ENCODE assay signal across 8 mouse cellular contexts in genomic region chr9:64178610-64178973, GRCm38 (mm10). TPM values are rescaled to one million over a fixed set of nuclear protein-coding genes. Genes with fewer than 3 reads are reported as not detected.
DNase-seq lines count a peak whose midpoint lies in the region; ATAC-seq and TF ChIP-seq lines count a peak whose summit lies in the region.

No protein-coding gene starts in this region.

- WGBS in heart, embryonic 11.5 days (ENCODE audit: insufficient replicate concordance): 41% methylated on average over 3 of the region's 3 CpGs
- 44% methylated on average over 3 of the region's 3 CpGs for WGBS in forebrain, embryonic 12.5 days
- 31% methylated on average over 3 of the region's 3 CpGs for WGBS in liver, embryonic 12.5 days (ENCODE audit: insufficient replicate concordance)

- H3K9ac ChIP-seq in heart, embryonic 11.5 days (ENCODE audit: low read depth, low read length): peak overlapping the region; percentile 80; the same call in 1 of the 2 replicates
- H3K9ac ChIP-seq in MEL (ENCODE audit: control insufficient read depth, low read depth, low read length, poor library complexity, severe bottlenecking): no peak overlapping the region
- H3K9ac ChIP-seq in forebrain, embryonic 12.5 days: no peak overlapping the region
- peak overlapping the region; percentile 83; the same call in 1 of the 2 replicates for H3K9ac ChIP-seq in liver, embryonic 12.5 days

- TF ChIP-seq CTCF in MEL (IDR thresholded peaks at IDR 0.05 in 2 of 3, conservative IDR thresholded peaks at IDR 0.05 in 1 of 3; ENCODE audit: control insufficient read depth in 1 of 3, insufficient read depth in 1 of 3, low read depth in 2 of 3, low read length in 3 of 3, poor library complexity in 1 of 3, severe bottlenecking in 1 of 3): peak; percentile 19 to 50 (median 24); a peak in 4 of 6 replicates

- DNase-seq in heart, adult 18-20 months: no peak
- DNase-seq in MEL (ENCODE audit: low read depth, low spot score): no peak
- DNase-seq in splenic B cell, adult 2 months (ENCODE audit: low read depth, low spot score): peak; percentile 44
- no peak for DNase-seq in spleen, postnatal 4 days (ENCODE audit: low spot score in 2 of 2)
- DNase-seq in gastrocnemius, postnatal 14 days: no peak

- peak overlapping the region; percentile 81 for H3K27ac ChIP-seq in heart, embryonic 11.5 days (ENCODE audit: low read depth, low read length)
- peak overlapping the region; percentile 24; the same call in 1 of the 2 replicates for H3K27ac ChIP-seq in MEL (ENCODE audit: control insufficient read depth, low read depth, low read length)
- H3K27ac ChIP-seq in forebrain, embryonic 12.5 days: peak overlapping the region; percentile 83
- peak overlapping the region; percentile 82 for H3K27ac ChIP-seq in liver, embryonic 12.5 days

- peaks cover 13% of the 10 kb centered on the region for H3K4me1 ChIP-seq in heart, embryonic 11.5 days (ENCODE audit: control insufficient read depth, insufficient read depth, low read length)
- peaks cover 0 to 3% of the 10 kb centered on the region in 2 experiments; a peak in 1 of 4 replicates for H3K4me1 ChIP-seq in MEL (ENCODE audit: control insufficient read depth in 1 of 2, insufficient read depth in 2 of 2, low read length in 2 of 2)
- peaks cover 27% of the 10 kb centered on the region for H3K4me1 ChIP-seq in forebrain, embryonic 12.5 days
- peaks cover 41% of the 10 kb centered on the region for H3K4me1 ChIP-seq in liver, embryonic 12.5 days

- TF ChIP-seq RAD21 in MEL (IDR thresholded peaks at IDR 0.05; ENCODE audit: low read depth, low read length): no peak

- H3K4me3 ChIP-seq in heart, embryonic 11.5 days (ENCODE audit: low read depth, low read length): peak overlapping the region; percentile 79
- no peak overlapping the region for H3K4me3 ChIP-seq in MEL (ENCODE audit: control insufficient read depth in 1 of 2, insufficient read depth in 1 of 2, low read depth in 2 of 2, low read length in 2 of 2)
- peak overlapping the region; percentile 67 for H3K4me3 ChIP-seq in forebrain, embryonic 12.5 days (replicated peaks)
- H3K4me3 ChIP-seq in liver, embryonic 12.5 days: peak overlapping the region; percentile 84

- 0 out of 2 replicates have a peak, but pooled peaks have one; percentile 29 for ATAC-seq in heart, embryonic 11.5 days (replicated peaks; ENCODE audit: insufficient number of reproducible peaks, low FRiP score, low TSS enrichment)
- peak; percentile 70 for ATAC-seq in forebrain, embryonic 12.5 days (ENCODE audit: low FRiP score)
- ATAC-seq in liver, embryonic 12.5 days: peak; percentile 46

- H3K4me2 ChIP-seq in heart, embryonic 11.5 days: peak overlapping the region; percentile 73
- H3K4me2 ChIP-seq in forebrain, embryonic 12.5 days: peak overlapping the region; percentile 64
- H3K4me2 ChIP-seq in liver, embryonic 12.5 days: peak overlapping the region; percentile 77

- no peak for TF ChIP-seq POLR2A in MEL (IDR thresholded peaks at IDR 0.05; ENCODE audit: control insufficient read depth in 1 of 2, insufficient read depth in 1 of 2, low read depth in 1 of 2, low read length in 2 of 2, poor library complexity in 1 of 2)

- H3K27me3 ChIP-seq in heart, embryonic 11.5 days (ENCODE audit: control insufficient read depth, insufficient read depth, low read length): no peaks in the 10 kb centered on the region
- H3K27me3 ChIP-seq in MEL (ENCODE audit: control insufficient read depth in 1 of 2, insufficient read depth in 2 of 2, low read length in 2 of 2): no peaks in the 10 kb centered on the region
- no peaks in the 10 kb centered on the region for H3K27me3 ChIP-seq in forebrain, embryonic 12.5 days
- H3K27me3 ChIP-seq in liver, embryonic 12.5 days (replicated peaks): no peaks in the 10 kb centered on the region
- H3K27me3 ChIP-seq in splenic B cell, adult 2 months (ENCODE audit: control insufficient read depth, insufficient read depth, low read length, poor library complexity, severe bottlenecking): peaks cover 2% of the 10 kb centered on the region; the same call in 1 of the 2 replicates

- peaks cover 31% of the 10 kb centered on the region for H3K79me2 ChIP-seq in MEL (ENCODE audit: control insufficient read depth, insufficient read depth, low read length, poor library complexity)

- peaks cover 35% of the 10 kb centered on the region for H3K36me3 ChIP-seq in heart, embryonic 11.5 days (ENCODE audit: control insufficient read depth, insufficient read depth, low read length)
- H3K36me3 ChIP-seq in MEL (ENCODE audit: control insufficient read depth in 1 of 2, insufficient read depth in 2 of 2, low read length in 2 of 2): peaks cover 32 to 35% of the 10 kb centered on the region in 2 experiments
- peaks cover 66% of the 10 kb centered on the region for H3K36me3 ChIP-seq in forebrain, embryonic 12.5 days (replicated peaks)
- peaks cover 82% of the 10 kb centered on the region for H3K36me3 ChIP-seq in liver, embryonic 12.5 days
- H3K36me3 ChIP-seq in splenic B cell, adult 2 months (ENCODE audit: control insufficient read depth, insufficient read depth, low read length, poor library complexity, severe bottlenecking): peaks cover 20% of the 10 kb centered on the region

- H3K9me3 ChIP-seq in heart, embryonic 11.5 days (replicated peaks; ENCODE audit: control insufficient read depth, low read length): no peaks in the 10 kb centered on the region
- H3K9me3 ChIP-seq in MEL (replicated peaks; ENCODE audit: insufficient read depth, low read length): no peaks in the 10 kb centered on the region
- no peaks in the 10 kb centered on the region for H3K9me3 ChIP-seq in forebrain, embryonic 12.5 days
- no peaks in the 10 kb centered on the region for H3K9me3 ChIP-seq in liver, embryonic 12.5 days (replicated peaks)

- intact Hi-C loops in gastrocnemius, postnatal 14 days (cut with DNase I; ENCODE audit: low total_unique reads): loop anchor here (5.0 kb wide), 1 partner anchor 94 kb away; no protein-coding TSS in a partner anchor

- TF ChIP-seq EP300 in MEL (IDR thresholded peaks at IDR 0.05; ENCODE audit: low read depth in 1 of 2, low read length in 2 of 2): no peak

TF ChIP-seq in MEL, 35 proteins besides CTCF, POLR2A, EP300 and RAD21 (continues in another document):
- TF ChIP-seq SIN3A (IDR thresholded peaks at IDR 0.05; ENCODE audit: low read length): no peak
- TF ChIP-seq MEF2A (IDR thresholded peaks at IDR 0.05; ENCODE audit: extremely low read depth, insufficient replicate concordance, low read depth, low read length, poor library complexity, severe bottlenecking): no peak
- TF ChIP-seq BHLHE40 (IDR thresholded peaks at IDR 0.05; ENCODE audit: borderline replicate concordance, low read depth, low read length): no peak
- TF ChIP-seq SMC3 (IDR thresholded peaks at IDR 0.05; ENCODE audit: low read depth, low read length): 0 out of 2 replicates have a peak, but pooled peaks have one; percentile 18
- TF ChIP-seq ZMIZ1 (IDR thresholded peaks at IDR 0.05; ENCODE audit: low read depth, low read length): no peak; the same call in 1 of the 2 replicates
- TF ChIP-seq POLR2AphosphoS2 (IDR thresholded peaks at IDR 0.05; ENCODE audit: low read length): no peak
- peak; percentile 62; the same call in 1 of the 2 replicates for TF ChIP-seq MAFK (IDR thresholded peaks at IDR 0.05; ENCODE audit: borderline replicate concordance, low read depth, low read length)
- no peak for TF ChIP-seq TCF12 (IDR thresholded peaks at IDR 0.05; ENCODE audit: low read depth, low read length)
- peak; percentile 86; the same call in 1 of the 2 replicates for TF ChIP-seq POLR2AphosphoS5 (IDR thresholded peaks at IDR 0.05; ENCODE audit: borderline replicate concordance, low read depth, low read length)

RNA-seq across cellular contexts. Expression of gene Snapc5, which starts 0.5 kb away (rescaled TPM):
- polyA plus RNA-seq in heart, embryonic 11.5 days (2014; fragmentation: Nextera tagmentation; extraction: Ambion mirVana): 22.4 and 28.0 TPM in 2 replicates
- total RNA-seq in heart, adult 18-20 months (2021): 10 to 100 TPM; 20.2 to 23.9 TPM
- 9.4 and 10.6 TPM in 2 replicates for total RNA-seq in MEL (2012; rRNA removed)
- polyA plus RNA-seq in MEL (2012; ENCODE audit: insufficient read depth in 1 of 2, insufficient read length in 2 of 2, low read depth in 1 of 2, low replicate concordance in 2 of 2, missing spikeins in 1 of 2): 1 to 10 TPM in 1 of 2 experiments, not detected in 1; 8.6 TPM
- polyA plus RNA-seq in forebrain, embryonic 12.5 days (2016; fragmentation: Nextera tagmentation; extraction: Ambion mirVana): 35.1 and 35.9 TPM in 2 replicates
- polyA plus RNA-seq in liver, embryonic 12.5 days (2016; fragmentation: Nextera tagmentation; extraction: Ambion mirVana): 14.9 and 17.4 TPM in 2 replicates
- 10 to 100 TPM; 15.6 to 16.4 TPM for total RNA-seq in gastrocnemius, postnatal 14 days (2021)

RNA-seq across cellular contexts. Expression of gene Rpl4, which starts 5.4 kb away (rescaled TPM):
- polyA plus RNA-seq in heart, embryonic 11.5 days (2014; fragmentation: Nextera tagmentation; extraction: Ambion mirVana): 980 and 988 TPM in 2 replicates
- 100 to 1,000 TPM; 464 to 493 TPM for total RNA-seq in heart, adult 18-20 months (2021)
- 1,761 and 1,775 TPM in 2 replicates for total RNA-seq in MEL (2012; rRNA removed)
- 1,000 to 10,000 TPM in 1 of 2 experiments, 100 to 1,000 TPM in 1; 124 to 3,157 TPM for polyA plus RNA-seq in MEL (2012; ENCODE audit: insufficient read depth in 1 of 2, insufficient read length in 2 of 2, low read depth in 1 of 2, low replicate concordance in 2 of 2, missing spikeins in 1 of 2)
- 883 and 905 TPM in 2 replicates for polyA plus RNA-seq in forebrain, embryonic 12.5 days (2016; fragmentation: Nextera tagmentation; extraction: Ambion mirVana)
- polyA plus RNA-seq in liver, embryonic 12.5 days (2016; fragmentation: Nextera tagmentation; extraction: Ambion mirVana): 1,196 and 1,210 TPM in 2 replicates
- 100 to 1,000 TPM; 594 to 710 TPM for total RNA-seq in gastrocnemius, postnatal 14 days (2021)

RNA-seq across cellular contexts. Expression of gene Zwilch, which starts 5.7 kb away (rescaled TPM):
- polyA plus RNA-seq in heart, embryonic 11.5 days (2014; fragmentation: Nextera tagmentation; extraction: Ambion mirVana): 24.3 and 28.5 TPM in 2 replicates
- under 1 TPM; 0.64 to 0.99 TPM for total RNA-seq in heart, adult 18-20 months (2021)
- 60.6 and 67.5 TPM in 2 replicates for total RNA-seq in MEL (2012; rRNA removed)
- 10 to 100 TPM in 1 of 2 experiments, not detected in 1; 89.2 TPM for polyA plus RNA-seq in MEL (2012; ENCODE audit: insufficient read depth in 1 of 2, insufficient read length in 2 of 2, low read depth in 1 of 2, low replicate concordance in 2 of 2, missing spikeins in 1 of 2)
- 31.8 and 33.5 TPM in 2 replicates for polyA plus RNA-seq in forebrain, embryonic 12.5 days (2016; fragmentation: Nextera tagmentation; extraction: Ambion mirVana)
- 26.5 and 28.4 TPM in 2 replicates for polyA plus RNA-seq in liver, embryonic 12.5 days (2016; fragmentation: Nextera tagmentation; extraction: Ambion mirVana)
- 1 to 10 TPM; 1.9 to 2.1 TPM for total RNA-seq in gastrocnemius, postnatal 14 days (2021)

RNA-seq across cellular contexts. Expression of gene Uchl4, which starts 56.4 kb away (rescaled TPM):
- polyA plus RNA-seq in heart, embryonic 11.5 days (2014; fragmentation: Nextera tagmentation; extraction: Ambion mirVana): 2.7 and 3.1 TPM in 2 replicates
- total RNA-seq in heart, adult 18-20 months (2021): 1 to 10 TPM; 3.0 to 3.5 TPM
- 0.27 and 0.42 TPM in 2 replicates for total RNA-seq in MEL (2012; rRNA removed)
- 1 to 10 TPM in 1 of 2 experiments, not detected in 1; 7.4 TPM for polyA plus RNA-seq in MEL (2012; ENCODE audit: insufficient read depth in 1 of 2, insufficient read length in 2 of 2, low read depth in 1 of 2, low replicate concordance in 2 of 2, missing spikeins in 1 of 2)
- polyA plus RNA-seq in forebrain, embryonic 12.5 days (2016; fragmentation: Nextera tagmentation; extraction: Ambion mirVana): 1.7 and 3.5 TPM in 2 replicates
- 1.5 and 2.0 TPM in 2 replicates for polyA plus RNA-seq in liver, embryonic 12.5 days (2016; fragmentation: Nextera tagmentation; extraction: Ambion mirVana)
- total RNA-seq in gastrocnemius, postnatal 14 days (2021): 1 to 10 TPM; 2.2 to 2.5 TPM

Comparison
In these comparisons a context has a peak if more than half of its experiments do, and no peak if none do; other contexts are left out.
1. H3K27ac ChIP-seq: peak in every context shown above with its lines; median percentile 83 in forebrain, embryonic 12.5 days; 82 in liver, embryonic 12.5 days; 81 in heart, embryonic 11.5 days; 24 in MEL.
2. H3K4me3 ChIP-seq: peak in heart, embryonic 11.5 days (single experiment), forebrain, embryonic 12.5 days (single experiment) and liver, embryonic 12.5 days (single experiment); none in MEL (0 of 2).
3. H3K9ac ChIP-seq: peak in heart, embryonic 11.5 days (single experiment) and liver, embryonic 12.5 days (single experiment); none in MEL (single experiment) and forebrain, embryonic 12.5 days (single experiment).
4. Peak in every context shown above with its lines, with median percentiles within 50 percentile points of each other: ATAC-seq and H3K4me2 ChIP-seq.